Mouse (Mus musculus) monocyte, adult 5-6 weeks (primary cell): Measurements from ENCODE around the gene Ap1m2. TPM values are rescaled to one million over a fixed set of nuclear protein-coding genes. Genes with fewer than 3 reads are reported as not detected.
"Not testable (repeated sequence)": the region's sequence is repeated elsewhere in the genome, so short reads cannot be mapped to it uniquely, and the experiment has no call there.

Source experiments
- ATAC-seq: fragments of 153-309, 156-312 bp; replicated peaks from 2 replicates; pipeline ENCODE4 v1.8.0; 2017; ENCODE audit warnings: mild to moderate bottlenecking; ENCODE audit not compliant: low TSS enrichment, insufficient number of reproducible peaks, severe bottlenecking, poor library complexity, low FRiP score
- total RNA-seq: library from RNA; stranded (forward); fragments of 200-1000, 200-491, 200-594 nt; gene quantifications from 3 replicates; pipeline ENCODE4 v1.2.3, GENCODE M21; 2017

Ap1m2 gene
- total RNA-seq, 1 experiment from 2014 or later = 1.6 TPM

- ATAC-seq = no peak
Observed at GRCm38 (mm10) chr9:21299014-21299413, 13.1 kb downstream of the Ap1m2 start.

- no peak for ATAC-seq
Observed at GRCm38 (mm10) chr9:21292271-21292670, 19.9 kb downstream of the Ap1m2 start.

- not testable (repeated sequence) for ATAC-seq
Observed at GRCm38 (mm10) chr9:21291868-21292267, 20.3 kb downstream of the Ap1m2 start.

- peak; percentile 80 for ATAC-seq
Observed at GRCm38 (mm10) chr9:21291022-21291787, 20.9 kb downstream of the Ap1m2 start, which contains the start of gene Cdkn2d. TSS of gene Cdkn2d (minus strand) at chr9:21291407.

- ATAC-seq = no peak
Observed at GRCm38 (mm10) chr9:21290589-21290988, 21.5 kb downstream of the Ap1m2 start.

GRCm38 (mm10) chr9:21289337-21289671 is 22.8 kb downstream of the Ap1m2 start:
- ATAC-seq = no peak

- no peak for ATAC-seq
Observed at GRCm38 (mm10) chr9:21288404-21289336, 23.5 kb downstream of the Ap1m2 start.

GRCm38 (mm10) chr9:21287571-21288402 is 24.4 kb downstream of the Ap1m2 start, which contains the start of gene Kri1:
TSS of gene Kri1 (minus strand) at chr9:21287969.
- ATAC-seq = peak; percentile 79

- no peak for ATAC-seq
Observed at GRCm38 (mm10) chr9:21286753-21287152, 25.4 kb downstream of the Ap1m2 start.

GRCm38 (mm10) chr9:21283994-21284393 is 28.1 kb downstream of the Ap1m2 start:
- no peak for ATAC-seq

GRCm38 (mm10) chr9:21283591-21283990 is 28.5 kb downstream of the Ap1m2 start:
- ATAC-seq = no peak

- ATAC-seq = no peak
Observed at GRCm38 (mm10) chr9:21277776-21278175, 34.4 kb downstream of the Ap1m2 start.

GRCm38 (mm10) chr9:21276307-21276706 is 35.8 kb downstream of the Ap1m2 start:
- no peak for ATAC-seq

GRCm38 (mm10) chr9:21275727-21276126 is 36.4 kb downstream of the Ap1m2 start:
- ATAC-seq = no peak

GRCm38 (mm10) chr9:21275013-21275710 is 37.0 kb downstream of the Ap1m2 start:
- no peak for ATAC-seq

GRCm38 (mm10) chr9:21274336-21274735 is 37.8 kb downstream of the Ap1m2 start:
- no peak for ATAC-seq

- no peak for ATAC-seq
Observed at GRCm38 (mm10) chr9:21273520-21274228, 38.5 kb downstream of the Ap1m2 start.

- no peak for ATAC-seq
Observed at GRCm38 (mm10) chr9:21273094-21273493, 39.0 kb downstream of the Ap1m2 start.
